Mouse (Mus musculus) E14TG2a.4 (cell line): Measurements from ENCODE around the gene 1700109H08Rik.

Experiments
- CTCF ChIP-seq: conservative IDR thresholded peaks from 2 replicates; pipeline ENCODE4 v1.5.1; 2014; ENCODE audit warnings: low read length
- NANOG ChIP-seq: IDR thresholded peaks from 2 replicates; pipeline ENCODE4 v1.6.1; 2014; ENCODE audit warnings: borderline replicate concordance, low read length, mixed read lengths
- POU5F1 ChIP-seq: IDR thresholded peaks from 2 replicates; pipeline ENCODE4 v1.6.1; 2014; ENCODE audit warnings: low read length, borderline replicate concordance

DNA sequence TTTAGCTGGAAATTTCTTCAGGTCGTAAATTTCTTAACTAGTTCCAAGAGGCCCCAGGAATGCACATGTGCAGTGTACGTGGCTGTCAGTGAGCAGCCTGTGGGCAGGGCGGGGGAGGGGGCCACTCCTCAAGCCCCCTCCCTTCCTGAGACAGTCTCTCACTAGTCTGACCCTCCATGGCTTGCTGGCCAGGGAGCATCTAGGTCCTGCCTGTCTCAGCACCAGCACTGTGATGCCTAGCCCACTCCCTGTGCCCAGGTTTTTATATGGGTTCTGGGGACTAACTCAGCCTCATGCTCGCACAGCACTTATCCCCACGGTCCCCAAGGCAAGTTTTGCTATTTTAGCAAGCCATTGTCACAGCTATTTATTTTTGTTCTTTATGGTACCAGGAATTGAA, 60.9 kb downstream of the 1700109H08Rik start:
- TF ChIP-seq CTCF (no peak), NANOG (no peak), POU5F1 (no peak)
